ENCODE assay signal across 10 mouse cellular contexts in the genomic region with DNA sequence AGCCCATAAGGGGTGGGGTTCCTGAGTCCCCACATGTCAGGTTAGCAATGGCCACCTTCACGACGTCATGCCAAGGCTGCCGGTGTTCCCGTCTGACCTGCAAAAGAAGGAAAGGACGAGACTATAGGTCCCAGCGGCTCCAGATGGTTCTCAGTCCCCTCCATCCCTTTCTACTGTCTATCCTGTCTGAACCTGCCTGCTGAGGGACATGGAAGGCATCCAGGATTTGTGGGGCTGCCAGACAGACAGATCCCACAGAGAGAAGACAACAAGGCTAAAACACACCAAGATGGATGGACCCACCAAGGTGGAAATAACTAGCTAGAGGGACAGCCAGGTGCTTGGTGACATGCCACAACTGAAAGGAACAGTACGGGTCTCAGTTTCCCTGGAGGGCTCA.
"Had no signal": no experiment of that assay in that cellular context is flagged by ENCODE, and none has a peak within 500 bp of the region (broad histone marks: within the 10 kb centered on the region; RNA-seq: fewer than 3 reads in every experiment).

No protein-coding gene starts in this region.

- DNase-seq: kidney, postnatal 10 days; kidney, postnatal 4 days; liver, postnatal 0 days; lung, embryonic 14.5 days; right cerebral cortex, adult 18-20 months; right cerebral cortex, postnatal 14 days; right cerebral cortex, postnatal 4 days; thymus, adult 2 months; thymus, postnatal 14 days; thymus, postnatal 4 days had no signal
